Mouse (Mus musculus): Measurements from ENCODE around the gene Fuk. TPM values are rescaled to one million over a fixed set of nuclear protein-coding genes. Genes with fewer than 3 reads are reported as not detected.
A peak's percentile ranks its signal among the peaks of the same experiment; 100 is the strongest.
"Not testable (repeated sequence)": the region's sequence is repeated elsewhere in the genome, so short reads cannot be mapped to it uniquely, and the experiment has no call there.

The Fuk gene
- polyA plus RNA-seq, 1 experiment from 2014 or later = 6.2 TPM

GRCm38 (mm10) chr8:110870501-110870900 is 31.8 kb downstream of the Fuk start:
- no peak for ATAC-seq
- Histone ChIP-seq H3K9me3 (ENCODE audit: control insufficient read depth) (no peaks in the 10 kb centered on the region), H3K4me1 (replicated peaks; ENCODE audit: control insufficient read depth, insufficient read depth, low read length) (no peaks in the 10 kb centered on the region), H3K27ac (ENCODE audit: low read depth, low read length) (no peak overlapping the region), H3K4me3 (ENCODE audit: low read depth, low read length) (no peak overlapping the region), H3K36me3 (ENCODE audit: control insufficient read depth, insufficient read depth) (peaks cover 90% of the 10 kb centered on the region), H3K4me2 (replicated peaks; ENCODE audit: low read depth) (no peak overlapping the region), H3K27me3 (replicated peaks; ENCODE audit: control insufficient read depth, insufficient read depth, low read length) (no peaks in the 10 kb centered on the region), H3K9ac (ENCODE audit: low read depth, low read length) (no peak overlapping the region)
- TF ChIP-seq CTCF (IDR thresholded peaks at IDR 0.05; ENCODE audit: low read depth) = no peak
- 96% methylated on average over 2 of the region's 2 CpGs for WGBS

GRCm38 (mm10) chr8:110861347-110862025 is 40.8 kb downstream of the Fuk start:
- WGBS = 95% methylated on average over 7 of the region's 7 CpGs

GRCm38 (mm10) chr8:110859651-110860501 is 42.4 kb downstream of the Fuk start:
- no peak overlapping the region for H3K4me2 ChIP-seq (replicated peaks; ENCODE audit: low read depth)
- H3K4me1 ChIP-seq (replicated peaks; ENCODE audit: control insufficient read depth, insufficient read depth, low read length) = no peaks in the 10 kb centered on the region
- no peak overlapping the region for H3K27ac ChIP-seq (ENCODE audit: low read depth, low read length)
- H3K36me3 ChIP-seq (ENCODE audit: control insufficient read depth, insufficient read depth) = peaks cover 91% of the 10 kb centered on the region
- no peak overlapping the region for H3K9ac ChIP-seq (ENCODE audit: low read depth, low read length)
- H3K9me3 ChIP-seq (ENCODE audit: control insufficient read depth) = no peaks in the 10 kb centered on the region
- 77% methylated on average over 7 of the region's 7 CpGs for WGBS
- TF ChIP-seq CTCF (IDR thresholded peaks at IDR 0.05; ENCODE audit: low read depth) = peak; percentile 58
- H3K4me3 ChIP-seq (ENCODE audit: low read depth, low read length) = no peak overlapping the region
- no peak for ATAC-seq
- no peaks in the 10 kb centered on the region for H3K27me3 ChIP-seq (replicated peaks; ENCODE audit: control insufficient read depth, insufficient read depth, low read length)

More at GRCm38 (mm10) chr8:110861347-110862025, 40.8 kb downstream of the Fuk start:
- not testable (repeated sequence) for H3K27me3 ChIP-seq (replicated peaks; ENCODE audit: control insufficient read depth, insufficient read depth, low read length); H3K27ac ChIP-seq (ENCODE audit: low read depth, low read length); H3K4me1 ChIP-seq (replicated peaks; ENCODE audit: control insufficient read depth, insufficient read depth, low read length); H3K9ac ChIP-seq (ENCODE audit: low read depth, low read length); H3K4me2 ChIP-seq (replicated peaks; ENCODE audit: low read depth); H3K4me3 ChIP-seq (ENCODE audit: low read depth, low read length); H3K9me3 ChIP-seq (ENCODE audit: control insufficient read depth); ATAC-seq
- H3K36me3 ChIP-seq (ENCODE audit: control insufficient read depth, insufficient read depth) = peaks cover 93% of the 10 kb centered on the region

GRCm38 (mm10) chr8:110856760-110857461 is 45.4 kb downstream of the Fuk start:
- H3K4me2 ChIP-seq (replicated peaks; ENCODE audit: low read depth) = no peak overlapping the region
- H3K27me3 ChIP-seq (replicated peaks; ENCODE audit: control insufficient read depth, insufficient read depth, low read length) = no peaks in the 10 kb centered on the region
- H3K9me3 ChIP-seq (ENCODE audit: control insufficient read depth) = no peaks in the 10 kb centered on the region
- no peak overlapping the region for H3K27ac ChIP-seq (ENCODE audit: low read depth, low read length)
- no peaks in the 10 kb centered on the region for H3K4me1 ChIP-seq (replicated peaks; ENCODE audit: control insufficient read depth, insufficient read depth, low read length)
- H3K9ac ChIP-seq (ENCODE audit: low read depth, low read length) = no peak overlapping the region
- no peak overlapping the region for H3K4me3 ChIP-seq (ENCODE audit: low read depth, low read length)
- ATAC-seq = no peak
- H3K36me3 ChIP-seq (ENCODE audit: control insufficient read depth, insufficient read depth) = peaks cover 92% of the 10 kb centered on the region
- 81% methylated on average over 4 of the region's 5 CpGs for WGBS
- peak; percentile 53 for TF ChIP-seq CTCF (IDR thresholded peaks at IDR 0.05; ENCODE audit: low read depth)

- H3K27ac ChIP-seq (ENCODE audit: low read depth, low read length); H3K4me2 ChIP-seq (replicated peaks; ENCODE audit: low read depth); ATAC-seq; H3K9ac ChIP-seq (ENCODE audit: low read depth, low read length); H3K9me3 ChIP-seq (ENCODE audit: control insufficient read depth); H3K4me1 ChIP-seq (replicated peaks; ENCODE audit: control insufficient read depth, insufficient read depth, low read length); H3K4me3 ChIP-seq (ENCODE audit: low read depth, low read length); H3K27me3 ChIP-seq (replicated peaks; ENCODE audit: control insufficient read depth, insufficient read depth, low read length): not testable (repeated sequence)
- 87% methylated on average over 3 of the region's 4 CpGs for WGBS
- peaks cover 92% of the 10 kb centered on the region for H3K36me3 ChIP-seq (ENCODE audit: control insufficient read depth, insufficient read depth)
Observed at GRCm38 (mm10) chr8:110856073-110856472, 46.2 kb downstream of the Fuk start.

GRCm38 (mm10) chr8:110851186-110851585 is 51.1 kb downstream of the Fuk start:
- Histone ChIP-seq H3K27me3 (replicated peaks; ENCODE audit: control insufficient read depth, insufficient read depth, low read length) (no peaks in the 10 kb centered on the region), H3K4me1 (replicated peaks; ENCODE audit: control insufficient read depth, insufficient read depth, low read length) (no peaks in the 10 kb centered on the region), H3K4me3 (ENCODE audit: low read depth, low read length) (no peak overlapping the region), H3K27ac (ENCODE audit: low read depth, low read length) (no peak overlapping the region; the same call in 1 of the 2 replicates), H3K4me2 (replicated peaks; ENCODE audit: low read depth) (no peak overlapping the region), H3K9me3 (ENCODE audit: control insufficient read depth) (no peaks in the 10 kb centered on the region), H3K36me3 (ENCODE audit: control insufficient read depth, insufficient read depth) (peaks cover 65% of the 10 kb centered on the region), H3K9ac (ENCODE audit: low read depth, low read length) (no peak overlapping the region)
- no peak for TF ChIP-seq CTCF (IDR thresholded peaks at IDR 0.05; ENCODE audit: low read depth)
- WGBS = 81% methylated on average over 10 of the region's 10 CpGs
- ATAC-seq = no peak

Measured in intestine, postnatal 0 days (tissue).